Mouse (Mus musculus) bone marrow macrophage, adult 2 months (primary cell): ENCODE results near the gene Abhd17b.

Source experiments
- CTCF ChIP-seq: IDR thresholded peaks from 2 replicates; pipeline ENCODE4 v1.5.1; 2012; ENCODE audit warnings: low read depth, mild to moderate bottlenecking, low read length, moderate library complexity
- POLR2A ChIP-seq: IDR thresholded peaks from 2 replicates; pipeline ENCODE4 v1.6.1; 2012; ENCODE audit warnings: mild to moderate bottlenecking, low read depth, low read length, borderline replicate concordance

GRCm38 (mm10) chr19:21723911-21724655 is 71.1 kb downstream of the Abhd17b start:
- TF ChIP-seq POLR2A: no peak
- no peak for TF ChIP-seq CTCF
